Mouse (Mus musculus): ENCODE measurements around the gene Ntrk2. TPM values are rescaled to one million over a fixed set of nuclear protein-coding genes. Genes with fewer than 3 reads are reported as not detected.
A peak's percentile ranks its signal among the peaks of the same experiment; 100 is the strongest.

The Ntrk2 gene
- polyA plus RNA-seq, 1 experiment from 2014 or later = 137 TPM

DNA sequence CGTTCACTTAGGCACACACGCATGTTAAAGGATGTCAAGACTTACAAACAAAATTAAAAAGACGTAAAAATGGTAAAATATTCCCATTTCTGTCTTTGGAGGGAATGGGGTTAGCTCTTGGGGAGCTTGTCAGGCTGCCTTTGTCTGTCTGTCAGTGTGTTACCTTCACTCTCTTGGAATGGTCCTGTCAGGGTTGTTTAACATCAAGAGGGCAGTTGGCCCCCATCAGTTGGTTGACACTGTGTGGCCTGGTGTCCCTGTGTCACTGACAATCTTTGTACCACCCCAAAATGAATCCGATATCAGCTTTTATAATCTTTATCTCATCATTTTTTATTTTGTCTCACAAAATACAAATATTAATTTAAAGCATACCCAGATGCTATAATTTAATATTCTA, 373.6 kb downstream of the Ntrk2 start:
- Histone ChIP-seq H3K4me1 (ENCODE audit: control insufficient read depth, insufficient read depth, low read length) (no peaks in the 10 kb centered on the region), H3K9ac (replicated peaks; ENCODE audit: low read depth, low read length) (no peak overlapping the region), H3K27ac (ENCODE audit: low read depth, low read length) (no peak overlapping the region), H3K4me3 (ENCODE audit: low read depth, low read length) (no peak overlapping the region), H3K4me2 (ENCODE audit: low read depth, low read length) (no peak overlapping the region), H3K9me3 (ENCODE audit: control insufficient read depth, low read length) (no peaks in the 10 kb centered on the region), H3K36me3 (ENCODE audit: control insufficient read depth, insufficient read depth, low read length) (no peaks in the 10 kb centered on the region), H3K27me3 (ENCODE audit: control insufficient read depth, insufficient read depth, low read length) (no peaks in the 10 kb centered on the region)
- ATAC-seq (ENCODE audit: low read depth) = no peak
- WGBS = 85% methylated on average over 4 of the region's 4 CpGs

DNA sequence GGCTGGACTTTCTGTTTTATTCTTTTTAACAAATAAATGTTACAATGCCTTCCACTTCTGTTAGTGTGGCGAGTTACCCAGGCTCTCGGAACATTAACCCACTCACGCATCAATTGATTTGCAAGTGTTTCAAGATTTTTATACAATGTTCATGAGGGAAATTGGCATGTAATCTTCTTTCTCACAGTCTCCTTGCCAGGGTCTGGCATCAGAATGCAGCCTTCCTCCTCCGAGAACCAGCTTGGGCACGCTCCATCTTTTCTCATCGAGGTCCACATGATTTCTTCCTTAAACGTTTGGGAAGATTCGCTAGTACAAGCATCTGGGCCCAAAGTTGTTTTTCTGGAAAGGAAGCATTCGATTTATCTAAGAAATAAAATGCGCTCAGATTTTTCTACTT, 374.4 kb downstream of the Ntrk2 start:
- Histone ChIP-seq H3K4me1 (ENCODE audit: control insufficient read depth, insufficient read depth, low read length) (no peaks in the 10 kb centered on the region), H3K4me3 (ENCODE audit: low read depth, low read length) (no peak overlapping the region), H3K9ac (replicated peaks; ENCODE audit: low read depth, low read length) (no peak overlapping the region; the same call in 1 of the 2 replicates), H3K27ac (ENCODE audit: low read depth, low read length) (no peak overlapping the region; the same call in 1 of the 2 replicates), H3K4me2 (ENCODE audit: low read depth, low read length) (0 out of 2 replicates have a peak overlapping the region, but pooled peaks have one; percentile 16), H3K27me3 (ENCODE audit: control insufficient read depth, insufficient read depth, low read length) (no peaks in the 10 kb centered on the region), H3K9me3 (ENCODE audit: control insufficient read depth, low read length) (no peaks in the 10 kb centered on the region), H3K36me3 (ENCODE audit: control insufficient read depth, insufficient read depth, low read length) (no peaks in the 10 kb centered on the region)
- no peak for ATAC-seq (ENCODE audit: low read depth)
- 59% methylated on average over 10 of the region's 10 CpGs for WGBS

DNA sequence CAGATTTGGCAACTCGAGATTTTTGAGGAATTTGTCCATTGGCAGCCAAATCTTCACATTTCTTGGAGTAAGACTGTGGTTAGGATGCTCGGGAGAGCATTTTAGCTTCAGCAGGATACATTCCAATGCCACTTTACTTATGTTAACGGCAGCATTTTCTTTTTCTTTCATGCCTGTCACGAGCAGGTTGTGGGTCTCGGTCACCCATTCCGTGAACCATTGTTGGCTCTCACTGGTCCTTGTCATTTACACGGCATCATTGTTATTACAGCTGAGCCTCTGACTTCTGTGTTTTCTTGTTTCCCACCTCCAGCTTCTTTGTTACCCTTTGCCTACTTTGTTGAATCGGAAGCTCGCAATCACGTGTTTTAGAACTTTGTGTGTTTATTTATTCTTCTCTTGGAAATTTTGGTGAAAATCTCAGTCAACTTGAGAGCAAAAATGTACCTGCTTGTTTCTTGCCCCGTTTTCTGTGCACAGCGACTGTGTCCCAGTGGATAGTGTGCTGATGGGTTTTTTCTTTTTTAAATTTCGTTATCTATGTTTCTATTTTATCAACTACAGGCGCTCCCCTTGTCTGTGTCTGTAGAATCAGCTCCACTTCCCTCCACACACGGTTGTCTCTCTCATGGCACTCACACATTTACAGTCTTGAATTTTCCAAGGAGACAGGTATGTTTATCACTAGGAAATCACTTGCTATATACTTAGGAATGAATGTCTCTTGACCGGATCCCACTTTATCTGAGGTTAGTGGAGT, 375.0 kb downstream of the Ntrk2 start:
- Histone ChIP-seq H3K27me3 (ENCODE audit: control insufficient read depth, insufficient read depth, low read length) (no peaks in the 10 kb centered on the region), H3K36me3 (ENCODE audit: control insufficient read depth, insufficient read depth, low read length) (no peaks in the 10 kb centered on the region), H3K4me1 (ENCODE audit: control insufficient read depth, insufficient read depth, low read length) (no peaks in the 10 kb centered on the region), H3K27ac (ENCODE audit: low read depth, low read length) (no peak overlapping the region; the same call in 1 of the 2 replicates), H3K4me3 (ENCODE audit: low read depth, low read length) (no peak overlapping the region), H3K4me2 (ENCODE audit: low read depth, low read length) (0 out of 2 replicates have a peak overlapping the region, but pooled peaks have one; percentile 16), H3K9me3 (ENCODE audit: control insufficient read depth, low read length) (no peaks in the 10 kb centered on the region), H3K9ac (replicated peaks; ENCODE audit: low read depth, low read length) (no peak overlapping the region; the same call in 1 of the 2 replicates)
- ATAC-seq (ENCODE audit: low read depth) = no peak
- WGBS = 54% methylated on average over 16 of the region's 16 CpGs

DNA sequence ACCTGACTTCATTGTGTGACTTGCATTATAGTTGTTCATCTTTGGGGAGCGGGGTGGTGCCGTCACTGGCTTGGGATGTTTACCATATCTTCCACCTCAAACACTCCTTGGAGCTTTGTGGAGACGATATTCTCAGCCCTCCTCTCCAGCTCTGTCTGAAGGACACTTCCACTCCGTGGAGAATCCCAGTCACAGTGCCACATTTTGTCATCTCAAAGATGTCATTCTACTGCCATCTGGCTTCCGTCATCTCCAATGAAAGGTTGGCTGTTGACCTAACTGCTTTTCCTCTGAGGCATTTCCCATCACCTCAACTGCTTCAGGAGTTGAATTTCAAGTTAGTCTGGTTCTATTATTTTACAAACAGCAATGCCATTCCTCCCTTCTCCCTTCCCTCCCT, 376.3 kb downstream of the Ntrk2 start:
- Histone ChIP-seq H3K36me3 (ENCODE audit: control insufficient read depth, insufficient read depth, low read length) (no peaks in the 10 kb centered on the region), H3K9ac (replicated peaks; ENCODE audit: low read depth, low read length) (no peak overlapping the region), H3K9me3 (ENCODE audit: control insufficient read depth, low read length) (no peaks in the 10 kb centered on the region), H3K4me2 (ENCODE audit: low read depth, low read length) (no peak overlapping the region), H3K4me1 (ENCODE audit: control insufficient read depth, insufficient read depth, low read length) (no peaks in the 10 kb centered on the region), H3K27me3 (ENCODE audit: control insufficient read depth, insufficient read depth, low read length) (no peaks in the 10 kb centered on the region), H3K4me3 (ENCODE audit: low read depth, low read length) (no peak overlapping the region), H3K27ac (ENCODE audit: low read depth, low read length) (no peak overlapping the region)
- 59% methylated on average over 5 of the region's 5 CpGs for WGBS
- ATAC-seq (ENCODE audit: low read depth) = no peak

Other genes with a start within 250 kb of the Ntrk2 start
- not detected in 2 replicates for gene Slc28a3, start 195.7 kb upstream of the Ntrk2 start, polyA plus RNA-seq (2014; fragmentation: Nextera tagmentation; extraction: Ambion mirVana)